Mouse (Mus musculus) kidney, embryonic 16.5 days (tissue): ENCODE results near the gene Hnrnpul1. TPM values are rescaled to one million over a fixed set of nuclear protein-coding genes. Genes with fewer than 3 reads are reported as not detected.
"Not testable (repeated sequence)": the region's sequence is repeated elsewhere in the genome, so short reads cannot be mapped to it uniquely, and the experiment has no call there.

ENCODE experiments used
- ATAC-seq: fragments of 200-750 bp; cut with Nextera tagmentation; 2 replicates; pipeline ENCODE4 v1.8.0; 2017; ENCODE audit warnings: moderate TSS enrichment; ENCODE audit not compliant: low FRiP score, low TSS enrichment
- H3K27ac ChIP-seq: fragments of 300-500 bp; sonication (generic); 2 replicates; pipeline ENCODE4 v1.5.1; 2014; ENCODE audit warnings: low read length
- H3K27me3 ChIP-seq: fragments of 300-500 bp; sonication (generic); 2 replicates; pipeline ENCODE4 v1.6.1; 2014; ENCODE audit warnings: low read length, control low read depth, mixed read lengths; ENCODE audit not compliant: insufficient read depth
- H3K36me3 ChIP-seq: fragments of 300-500 bp; sonication (generic); 2 replicates; pipeline ENCODE4 v1.6.1; 2014; ENCODE audit warnings: low read length, control low read depth, mixed read lengths; ENCODE audit not compliant: insufficient read depth
- H3K4me1 ChIP-seq: fragments of 300-500 bp; sonication (generic); 2 replicates; pipeline ENCODE4 v1.6.1; 2014; ENCODE audit warnings: low read length, control low read depth, mixed read lengths; ENCODE audit not compliant: insufficient read depth
- H3K4me2 ChIP-seq: fragments of 300-500 bp; sonication (generic); replicated peaks from 2 replicates; pipeline ENCODE4 v1.6.1; 2014; ENCODE audit warnings: low read depth, low read length
- H3K4me3 ChIP-seq: fragments of 300-500 bp; sonication (generic); 2 replicates; pipeline ENCODE4 v1.5.1; 2014; ENCODE audit warnings: mild to moderate bottlenecking, low read length
- H3K9ac ChIP-seq: fragments of 300-500 bp; sonication (generic); replicated peaks from 2 replicates; pipeline ENCODE4 v1.6.1; 2014; ENCODE audit warnings: low read length
- H3K9me3 ChIP-seq: fragments of 300-500 bp; sonication (generic); 2 replicates; pipeline ENCODE4 v1.6.1; 2016; ENCODE audit warnings: low read length, control low read depth
- WGBS: fragments of 180-500 bp; shearing (Covaris S2); extraction: QIAGEN DNeasy Blood & Tissue Kit; methylation state at CpG from one replicate; pipeline ENCODE4 v1.1.7; 2014; 5-methylcytosine and 5-hydroxymethylcytosine counted together
- polyA plus RNA-seq: library from polyadenylated mRNA; unstranded; fragments of >200 nt; fragmentation: Nextera tagmentation; extraction: Ambion mirVana; gene quantifications from 2 replicates; pipeline ENCODE4 v1.2.1, GENCODE M21; 2015

Hnrnpul1 gene
- polyA plus RNA-seq, 1 experiment from 2014 or later: 43.7 TPM

DNA sequence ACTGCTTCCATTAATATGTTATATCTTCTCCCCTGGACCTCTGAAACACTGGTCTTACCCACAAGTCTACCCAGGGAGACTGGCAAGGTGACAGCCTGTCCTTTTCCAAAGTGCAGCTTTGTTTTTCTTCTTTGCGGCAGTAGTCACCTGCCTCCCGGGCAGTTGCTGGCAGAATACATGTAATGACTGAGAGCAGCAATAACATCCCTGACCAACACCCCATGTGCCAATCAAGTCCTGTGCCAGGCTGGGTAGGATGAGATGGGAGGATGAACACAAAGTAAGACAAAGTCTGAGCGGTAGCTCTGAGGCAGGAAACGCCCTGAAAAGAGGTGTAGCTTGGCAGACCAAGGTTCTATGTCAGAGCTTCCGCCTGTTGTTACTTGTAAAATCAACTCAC lies 26.8 kb downstream of the Hnrnpul1 start:
- ATAC-seq: no peak
- 86% methylated on average over 5 of the region's 5 CpGs for WGBS
- Histone ChIP-seq H3K36me3 (peaks cover 95% of the 10 kb centered on the region), H3K4me1 (no peaks in the 10 kb centered on the region), H3K27me3 (no peaks in the 10 kb centered on the region), H3K4me2 (no peak overlapping the region), H3K9me3 (no peaks in the 10 kb centered on the region), H3K27ac (no peak overlapping the region), H3K4me3 (no peak overlapping the region), H3K9ac (no peak overlapping the region)

DNA sequence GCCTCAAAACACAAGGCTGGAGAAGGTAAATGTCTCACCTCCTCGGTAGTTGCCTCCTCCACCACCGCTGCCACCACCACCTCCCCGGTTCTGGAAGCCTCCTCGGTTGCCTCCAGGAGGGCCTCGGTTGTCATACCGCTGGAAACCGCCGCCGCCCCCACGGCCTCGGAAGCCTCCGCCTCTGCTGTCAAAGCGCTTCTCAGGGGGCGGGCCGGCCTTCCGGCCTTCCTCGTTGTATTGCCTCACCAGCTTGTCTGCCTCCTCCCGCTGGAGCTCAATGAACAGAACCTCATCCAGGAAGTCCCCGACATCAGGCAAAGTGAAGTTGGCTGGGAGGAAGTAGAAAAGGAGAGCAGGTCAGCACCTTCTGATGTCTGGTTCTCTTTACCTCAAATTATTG lies 28.7 kb downstream of the Hnrnpul1 start:
- Histone ChIP-seq H3K9me3 (no peaks in the 10 kb centered on the region), H3K9ac (no peak overlapping the region), H3K4me2 (no peak overlapping the region), H3K27ac (no peak overlapping the region), H3K4me3 (no peak overlapping the region), H3K36me3 (peaks cover 88% of the 10 kb centered on the region), H3K4me1 (no peaks in the 10 kb centered on the region), H3K27me3 (no peaks in the 10 kb centered on the region)
- 77% methylated on average over 19 of the region's 19 CpGs for WGBS
- ATAC-seq: no peak

DNA sequence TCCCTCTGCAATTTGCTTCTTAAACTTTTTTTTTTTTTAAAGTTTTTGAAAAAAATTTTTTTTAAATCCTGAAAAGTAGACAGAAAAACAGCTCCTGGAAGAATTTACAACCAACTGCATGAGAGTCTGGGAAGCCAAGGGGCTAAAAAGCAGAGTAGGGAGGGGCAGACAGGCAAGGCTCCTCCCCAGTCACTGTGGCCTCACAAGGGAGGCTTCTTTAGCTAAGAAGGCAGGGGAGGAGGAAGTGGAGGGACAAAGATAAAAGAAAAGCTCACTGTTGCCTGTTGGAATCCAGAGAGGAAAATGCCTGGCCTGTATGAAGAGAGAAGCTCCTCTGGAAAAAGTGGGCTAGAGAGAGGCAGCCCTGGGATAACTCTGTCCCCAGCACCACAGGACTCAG lies 32.8 kb downstream of the Hnrnpul1 start:
- not testable (repeated sequence) for H3K27me3 ChIP-seq, H3K9me3 ChIP-seq, H3K9ac ChIP-seq, H3K27ac ChIP-seq, H3K4me3 ChIP-seq, ATAC-seq, H3K4me2 ChIP-seq
- Histone ChIP-seq H3K4me1 (peaks cover 18% of the 10 kb centered on the region), H3K36me3 (peaks cover 58% of the 10 kb centered on the region)

DNA sequence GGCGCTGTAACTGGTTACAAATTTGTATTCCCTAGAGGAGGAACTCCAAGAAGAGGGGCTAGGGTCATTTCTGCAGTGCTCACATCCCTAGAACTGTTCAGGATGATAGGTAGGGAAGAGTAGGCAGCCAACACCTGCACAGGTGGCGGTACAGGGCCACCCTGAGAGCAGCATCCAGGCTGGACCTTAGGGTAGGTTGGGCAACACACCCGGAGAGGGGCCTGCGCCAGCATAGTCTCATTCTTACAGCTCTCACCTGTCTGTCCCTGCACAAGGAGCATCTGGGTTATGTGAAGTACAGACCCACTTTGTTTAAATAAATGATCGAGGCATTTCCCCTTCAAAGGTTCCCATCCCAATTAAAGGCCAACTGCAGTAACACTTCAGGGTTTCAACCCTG lies 33.8 kb downstream of the Hnrnpul1 start:
- Histone ChIP-seq H3K4me1 (peaks cover 18% of the 10 kb centered on the region), H3K9me3 (no peaks in the 10 kb centered on the region), H3K4me3 (no peak overlapping the region), H3K9ac (no peak overlapping the region), H3K27ac (no peak overlapping the region), H3K36me3 (peaks cover 56% of the 10 kb centered on the region), H3K27me3 (no peaks in the 10 kb centered on the region), H3K4me2 (no peak overlapping the region)
- ATAC-seq: no peak
- 86% methylated on average over 5 of the region's 5 CpGs for WGBS

DNA sequence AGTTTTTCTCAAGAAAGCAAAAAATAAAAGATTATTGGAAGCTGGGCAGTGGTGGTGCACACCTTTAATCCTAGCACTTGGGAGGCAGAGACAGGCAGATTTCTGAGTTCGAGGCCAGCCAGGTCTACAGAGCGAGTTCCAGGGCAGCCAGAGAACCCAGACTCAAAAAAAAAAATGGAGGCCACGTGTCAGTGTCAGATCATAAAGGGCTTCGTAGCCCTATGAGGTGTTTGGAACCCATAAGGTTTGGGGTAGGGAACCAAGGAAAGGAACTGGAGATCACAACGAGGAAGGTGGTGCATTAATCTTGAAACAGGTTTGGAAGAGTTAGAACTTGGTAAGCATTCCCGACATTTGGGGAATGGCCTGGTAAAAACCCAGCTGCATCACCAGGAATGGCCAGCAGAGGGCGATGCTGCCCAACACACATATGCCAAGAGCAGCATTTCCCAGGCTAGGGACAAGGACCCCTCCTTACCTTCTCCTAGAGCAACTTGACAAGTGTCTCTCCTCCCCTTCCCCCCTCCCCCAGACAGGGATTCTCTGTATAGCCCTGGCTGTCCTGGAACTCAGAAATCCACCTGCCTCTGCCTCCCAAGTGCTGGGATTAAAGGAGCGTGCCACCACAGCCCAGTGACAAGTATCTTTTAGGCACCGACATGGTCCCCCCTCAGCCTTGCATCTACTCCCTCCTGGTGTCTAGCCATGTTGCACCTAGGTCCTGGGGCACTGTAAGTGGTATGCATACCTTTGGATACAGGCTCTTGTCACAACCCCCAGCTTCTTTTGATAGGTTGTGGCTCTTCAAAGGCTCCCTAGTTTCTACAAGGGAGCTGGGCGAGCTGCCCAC lies 34.6 kb downstream of the Hnrnpul1 start:
- no peak overlapping the region for H3K4me2 ChIP-seq
- no peak overlapping the region for H3K4me3 ChIP-seq
- H3K9ac ChIP-seq: 0 out of 2 replicates have a peak overlapping the region, but pooled peaks have one; percentile 86
- H3K36me3 ChIP-seq: peaks cover 56% of the 10 kb centered on the region
- no peaks in the 10 kb centered on the region for H3K9me3 ChIP-seq
- H3K27ac ChIP-seq: peak overlapping the region; percentile 90
- peaks cover 18% of the 10 kb centered on the region for H3K4me1 ChIP-seq
- H3K27me3 ChIP-seq: no peaks in the 10 kb centered on the region
- WGBS: 66% methylated on average over 10 of the region's 10 CpGs
- ATAC-seq: peak; percentile 32

DNA sequence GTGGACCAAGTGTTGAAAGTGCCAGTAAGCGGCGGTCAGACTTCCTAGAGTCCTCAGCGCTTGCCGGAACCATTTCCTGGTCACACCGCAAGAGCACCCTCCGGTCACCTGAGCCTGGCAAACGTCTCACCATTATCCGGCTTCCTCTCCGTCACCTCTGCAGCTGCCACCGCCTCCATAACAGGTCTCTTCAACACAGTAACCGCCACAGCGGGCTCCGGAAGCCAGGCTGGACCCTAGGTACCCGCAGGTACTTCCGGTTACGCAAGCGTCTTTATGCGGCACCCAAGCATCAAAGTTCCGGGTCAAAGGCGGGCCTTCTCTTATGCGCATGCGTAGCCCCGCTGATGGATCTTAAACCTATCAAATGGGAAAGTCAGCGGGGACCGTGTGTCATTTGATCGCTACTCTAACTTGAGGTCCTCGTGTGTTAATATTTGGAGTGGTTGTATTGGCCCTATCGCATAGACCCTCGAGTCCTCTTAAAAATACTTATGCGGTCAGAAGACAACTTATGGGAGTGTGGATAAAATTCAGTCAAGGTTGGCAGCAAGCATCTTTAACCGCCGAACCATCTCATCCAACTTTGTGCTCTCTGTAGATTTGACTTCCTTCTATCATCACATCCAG lies 35.7 kb downstream of the Hnrnpul1 start, which contains the start of gene Ccdc97:
Gene Ccdc97, minus strand, starts transcription at position 301 of the 630 bp plus-strand sequence.
- peaks cover 18% of the 10 kb centered on the region for H3K4me1 ChIP-seq
- H3K4me3 ChIP-seq: peak within 1 kb of the TSS; percentile 88
- H3K9me3 ChIP-seq: no peaks in the 10 kb centered on the region
- H3K27ac ChIP-seq: peak within 1 kb of the TSS; percentile 90
- 4% methylated on average over 32 of the region's 32 CpGs for WGBS
- H3K4me2 ChIP-seq: peak within 1 kb of the TSS; percentile 87
- H3K27me3 ChIP-seq: no peaks in the 10 kb centered on the region
- peak within 1 kb of the TSS; percentile 86 for H3K9ac ChIP-seq
- peaks cover 56% of the 10 kb centered on the region for H3K36me3 ChIP-seq
- peak; percentile 84 for ATAC-seq

DNA sequence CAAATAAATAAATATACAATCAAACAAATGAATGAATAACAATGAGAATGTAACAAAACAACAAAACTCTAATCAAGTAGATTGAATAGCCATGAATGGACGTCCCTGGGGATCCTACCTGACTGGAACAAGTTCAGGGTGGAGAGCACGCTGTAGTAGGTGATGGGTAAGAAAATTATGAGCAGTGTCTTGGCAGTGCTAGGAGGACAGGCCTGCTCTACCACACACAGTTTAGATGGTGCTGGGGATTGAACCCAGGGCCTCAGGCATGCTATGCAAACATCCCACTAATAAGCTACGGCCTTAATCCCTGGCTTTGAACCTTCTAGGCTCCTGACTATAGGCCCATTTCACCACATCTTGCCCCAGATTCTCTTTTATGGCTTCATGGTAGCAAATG lies 37.1 kb downstream of the Hnrnpul1 start:
- WGBS: 82% methylated on average over 3 of the region's 3 CpGs
- Histone ChIP-seq H3K4me3 (no peak overlapping the region), H3K36me3 (peaks cover 55% of the 10 kb centered on the region), H3K27ac (no peak overlapping the region), H3K27me3 (no peaks in the 10 kb centered on the region), H3K9ac (peak overlapping the region; percentile 86; the same call in 1 of the 2 replicates), H3K9me3 (no peaks in the 10 kb centered on the region), H3K4me1 (peaks cover 18% of the 10 kb centered on the region), H3K4me2 (peak overlapping the region; percentile 87)
- ATAC-seq: no peak

DNA sequence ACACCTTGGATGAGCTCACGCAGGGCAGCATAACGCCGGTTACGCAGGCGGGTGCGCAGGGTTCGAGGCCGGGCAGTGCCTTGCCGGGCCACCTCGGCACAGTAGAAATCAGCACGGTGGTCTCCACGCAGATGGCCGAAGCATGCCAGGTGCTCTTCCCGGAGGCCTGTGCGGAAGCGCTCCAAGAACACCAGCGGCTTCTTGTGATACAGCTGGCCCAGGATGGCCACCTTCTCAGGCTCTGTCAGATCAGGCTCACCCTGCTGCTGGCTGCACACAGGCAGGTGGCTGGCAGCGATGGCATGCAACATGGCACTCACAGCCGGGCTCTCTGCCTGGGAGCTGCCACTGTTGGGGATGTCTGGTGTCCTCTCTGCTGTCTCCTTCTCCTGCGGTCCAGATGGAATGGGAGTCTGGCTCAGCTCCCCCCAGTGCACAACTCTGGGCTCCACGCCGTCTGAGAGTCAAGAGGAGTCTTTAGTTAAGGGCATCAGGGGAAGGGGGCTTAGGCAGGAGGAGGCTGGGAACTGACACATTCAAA lies 38.8 kb downstream of the Hnrnpul1 start:
- ATAC-seq: no peak
- Histone ChIP-seq H3K4me1 (peaks cover 18% of the 10 kb centered on the region), H3K27me3 (no peaks in the 10 kb centered on the region), H3K9me3 (no peaks in the 10 kb centered on the region), H3K4me3 (no peak overlapping the region), H3K4me2 (no peak overlapping the region), H3K36me3 (peaks cover 51% of the 10 kb centered on the region), H3K9ac (no peak overlapping the region), H3K27ac (no peak overlapping the region)
- 99% methylated on average over 22 of the region's 22 CpGs for WGBS

DNA sequence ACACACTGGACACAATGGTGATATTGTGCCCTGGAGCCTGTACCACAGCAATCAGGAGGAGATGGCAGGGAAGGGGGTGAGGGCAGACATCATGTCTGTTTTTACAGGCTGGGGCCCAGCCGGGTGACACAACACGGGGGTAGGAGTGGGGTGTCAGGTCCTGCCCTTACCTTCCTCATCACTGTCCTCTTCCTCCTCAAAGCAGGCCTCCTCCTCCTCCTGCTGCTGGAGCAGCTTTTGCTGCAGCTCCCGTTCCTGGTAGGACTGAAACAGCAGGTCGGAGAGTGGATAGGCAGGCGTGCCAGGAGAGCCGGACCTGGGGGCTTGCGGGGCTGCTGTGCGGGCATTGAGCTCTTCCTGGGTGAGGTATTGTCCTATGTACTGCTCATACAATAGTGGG lies 40.0 kb downstream of the Hnrnpul1 start:
- Histone ChIP-seq H3K36me3 (peaks cover 45% of the 10 kb centered on the region), H3K4me2 (no peak overlapping the region), H3K27ac (no peak overlapping the region), H3K9ac (no peak overlapping the region), H3K4me1 (peaks cover 25% of the 10 kb centered on the region), H3K4me3 (no peak overlapping the region), H3K27me3 (no peaks in the 10 kb centered on the region), H3K9me3 (no peaks in the 10 kb centered on the region)
- no peak for ATAC-seq
- WGBS: 93% methylated on average over 8 of the region's 8 CpGs

DNA sequence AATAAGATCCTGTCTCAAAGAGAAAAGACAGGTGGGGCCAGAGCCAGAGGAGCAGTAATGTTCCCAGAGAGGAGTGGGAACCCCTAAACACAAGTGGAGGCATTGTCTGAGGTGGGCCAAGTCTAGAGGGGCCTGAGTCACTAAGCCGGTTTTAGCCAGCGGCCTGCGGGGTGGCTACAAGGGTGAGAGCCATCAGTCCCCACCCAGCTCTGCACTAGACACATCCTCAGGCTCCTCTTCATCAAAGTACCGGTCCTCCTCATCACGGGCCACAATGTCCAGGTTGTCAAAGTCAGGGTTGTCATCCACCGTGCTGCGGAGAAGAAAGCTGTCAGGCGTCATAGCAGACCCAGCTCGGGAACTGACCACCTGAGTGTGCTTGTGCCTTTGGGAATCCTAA lies 41.8 kb downstream of the Hnrnpul1 start:
- 89% methylated on average over 9 of the region's 9 CpGs for WGBS
- Histone ChIP-seq H3K4me3 (no peak overlapping the region), H3K4me1 (peaks cover 17% of the 10 kb centered on the region), H3K36me3 (peaks cover 45% of the 10 kb centered on the region), H3K27me3 (no peaks in the 10 kb centered on the region), H3K4me2 (no peak overlapping the region), H3K9me3 (no peaks in the 10 kb centered on the region), H3K27ac (no peak overlapping the region), H3K9ac (no peak overlapping the region)
- no peak for ATAC-seq
